Mouse (Mus musculus) neural tube, embryonic 14.5 days (tissue): ENCODE results near the gene Snrnp40. TPM values are rescaled to one million over a fixed set of nuclear protein-coding genes. Genes with fewer than 3 reads are reported as not detected.

Experiments
- ATAC-seq: fragments of 200-750 bp; cut with Nextera tagmentation; 2 replicates; pipeline ENCODE4 v1.8.0; 2017; ENCODE audit warnings: low read depth, mild to moderate bottlenecking, moderate TSS enrichment, moderate library complexity
- H3K27ac ChIP-seq: fragments of 300-500 bp; sonication (generic); 2 replicates; pipeline ENCODE4 v1.5.1; 2014; ENCODE audit warnings: low read depth, mild to moderate bottlenecking, control low read depth, low read length, moderate library complexity, mixed read lengths
- H3K27me3 ChIP-seq: fragments of 300-500 bp; sonication (generic); 2 replicates; pipeline ENCODE4 v1.6.1; 2014; ENCODE audit warnings: low read length; ENCODE audit not compliant: control insufficient read depth, insufficient read depth
- H3K36me3 ChIP-seq: fragments of 300-500 bp; sonication (generic); 2 replicates; pipeline ENCODE4 v1.6.1; 2014; ENCODE audit warnings: low read length, mixed read lengths; ENCODE audit not compliant: control insufficient read depth, insufficient read depth
- H3K4me1 ChIP-seq: fragments of 300-500 bp; sonication (generic); 2 replicates; pipeline ENCODE4 v1.6.1; 2014; ENCODE audit warnings: low read length; ENCODE audit not compliant: control insufficient read depth, insufficient read depth
- H3K4me2 ChIP-seq: fragments of 300-500 bp; sonication (generic); 2 replicates; pipeline ENCODE4 v1.6.1; 2014; ENCODE audit warnings: mild to moderate bottlenecking, low read depth, low read length, control low read depth
- H3K4me3 ChIP-seq: fragments of 300-500 bp; sonication (generic); 2 replicates; pipeline ENCODE4 v1.5.1; 2014; ENCODE audit warnings: low read depth, low read length, control low read depth, mixed read lengths
- H3K9ac ChIP-seq: fragments of 300-500 bp; sonication (generic); replicated peaks from 2 replicates; pipeline ENCODE4 v1.6.1; 2014; ENCODE audit warnings: low read depth, mild to moderate bottlenecking, control low read depth, low read length, mixed read lengths
- H3K9me3 ChIP-seq: fragments of 300-500 bp; sonication (generic); 2 replicates; pipeline ENCODE4 v1.6.1; 2016; ENCODE audit warnings: low read length; ENCODE audit not compliant: control insufficient read depth
- WGBS: fragments of 180-500 bp; shearing (Covaris S2); extraction: QIAGEN DNeasy Blood & Tissue Kit; methylation state at CpG from one replicate; pipeline ENCODE4 v1.1.7; 2014; 5-methylcytosine and 5-hydroxymethylcytosine counted together
- polyA plus RNA-seq: library from polyadenylated mRNA; unstranded; fragments of >200 nt; fragmentation: Nextera tagmentation; extraction: Ambion mirVana; gene quantifications from 2 replicates; pipeline ENCODE4 v1.2.1, GENCODE M21; 2014

Gene Snrnp40
- polyA plus RNA-seq, 1 experiment from 2014 or later, result 102 TPM

GRCm38 (mm10) chr4:130357946-130358345 lies 2.0 kb upstream of the Snrnp40 start:
- Histone ChIP-seq H3K4me1 (peaks cover 14% of the 10 kb centered on the region), H3K9me3 (no peaks in the 10 kb centered on the region), H3K4me2 (no peak overlapping the region), H3K4me3 (no peak overlapping the region), H3K27me3 (no peaks in the 10 kb centered on the region), H3K36me3 (peaks cover 4% of the 10 kb centered on the region; the same call in 1 of the 2 replicates), H3K27ac (no peak overlapping the region), H3K9ac (no peak overlapping the region)
- no peak for ATAC-seq

GRCm38 (mm10) chr4:130360238-130360590 lies 282 bp downstream of the Snrnp40 start:
- WGBS, result 1% methylated on average over 19 of the region's 19 CpGs
- H3K4me2 ChIP-seq, result peak overlapping the region; percentile 66
- H3K4me3 ChIP-seq, result peak overlapping the region; percentile 89
- H3K27me3 ChIP-seq, result no peaks in the 10 kb centered on the region
- H3K36me3 ChIP-seq, result peaks cover 20% of the 10 kb centered on the region
- no peaks in the 10 kb centered on the region for H3K9me3 ChIP-seq
- 0 out of 2 replicates have a peak, but pooled peaks have one; percentile 29 for ATAC-seq
- H3K27ac ChIP-seq, result peak overlapping the region; percentile 69; the same call in 1 of the 2 replicates
- peak overlapping the region; percentile 78 for H3K9ac ChIP-seq
- peaks cover 14% of the 10 kb centered on the region for H3K4me1 ChIP-seq

GRCm38 (mm10) chr4:130376675-130377074 lies 16.7 kb downstream of the Snrnp40 start:
- no peak overlapping the region for H3K4me2 ChIP-seq
- H3K36me3 ChIP-seq, result peaks cover 41% of the 10 kb centered on the region
- H3K9me3 ChIP-seq, result no peaks in the 10 kb centered on the region
- H3K27ac ChIP-seq, result no peak overlapping the region
- H3K27me3 ChIP-seq, result no peaks in the 10 kb centered on the region
- no peak for ATAC-seq
- H3K9ac ChIP-seq, result no peak overlapping the region
- WGBS, result 92% methylated on average over 4 of the region's 4 CpGs
- no peaks in the 10 kb centered on the region for H3K4me1 ChIP-seq
- H3K4me3 ChIP-seq, result no peak overlapping the region

- H3K4me1 ChIP-seq, result no peaks in the 10 kb centered on the region
- H3K9ac ChIP-seq, result no peak overlapping the region
- peaks cover 43% of the 10 kb centered on the region for H3K36me3 ChIP-seq
- no peaks in the 10 kb centered on the region for H3K27me3 ChIP-seq
- 85% methylated on average over 4 of the region's 4 CpGs for WGBS
- H3K4me3 ChIP-seq, result no peak overlapping the region
- H3K27ac ChIP-seq, result no peak overlapping the region
- ATAC-seq, result no peak
- no peak overlapping the region for H3K4me2 ChIP-seq
- H3K9me3 ChIP-seq, result no peaks in the 10 kb centered on the region
These were observed 17.6 kb downstream of the Snrnp40 start for GRCm38 (mm10) chr4:130377500-130377899.

- no peaks in the 10 kb centered on the region for H3K27me3 ChIP-seq
- no peak overlapping the region for H3K9ac ChIP-seq
- H3K4me2 ChIP-seq, result no peak overlapping the region
- no peaks in the 10 kb centered on the region for H3K4me1 ChIP-seq
- 96% methylated on average over 2 of the region's 2 CpGs for WGBS
- no peak for ATAC-seq
- no peak overlapping the region for H3K27ac ChIP-seq
- no peaks in the 10 kb centered on the region for H3K9me3 ChIP-seq
- peaks cover 47% of the 10 kb centered on the region for H3K36me3 ChIP-seq
- H3K4me3 ChIP-seq, result no peak overlapping the region
These were observed 19.2 kb downstream of the Snrnp40 start for GRCm38 (mm10) chr4:130379181-130379580.

- ATAC-seq, result no peak
These were observed 20.5 kb downstream of the Snrnp40 start for GRCm38 (mm10) chr4:130380418-130380817.

GRCm38 (mm10) chr4:130387256-130387655 lies 27.3 kb downstream of the Snrnp40 start:
- Histone ChIP-seq H3K27me3 (no peaks in the 10 kb centered on the region), H3K36me3 (peaks cover 33% of the 10 kb centered on the region), H3K4me1 (no peaks in the 10 kb centered on the region; the same call in 1 of the 2 replicates), H3K4me2 (no peak overlapping the region), H3K4me3 (no peak overlapping the region), H3K9me3 (no peaks in the 10 kb centered on the region), H3K9ac (no peak overlapping the region), H3K27ac (no peak overlapping the region)
- no peak for ATAC-seq
- 68% methylated on average over 3 of the region's 3 CpGs for WGBS

More at GRCm38 (mm10) chr4:130380418-130380817, 20.5 kb downstream of the Snrnp40 start:
- H3K9ac ChIP-seq, result no peak overlapping the region
- H3K36me3 ChIP-seq, result peaks cover 50% of the 10 kb centered on the region
- no peak overlapping the region for H3K4me3 ChIP-seq
- no peaks in the 10 kb centered on the region for H3K27me3 ChIP-seq
- H3K4me1 ChIP-seq, result no peaks in the 10 kb centered on the region
- WGBS, result 94% methylated on average over 2 of the region's 2 CpGs
- H3K4me2 ChIP-seq, result no peak overlapping the region
- H3K9me3 ChIP-seq, result no peaks in the 10 kb centered on the region
- no peak overlapping the region for H3K27ac ChIP-seq

GRCm38 (mm10) chr4:130389496-130389895 lies 29.6 kb downstream of the Snrnp40 start:
- 74% methylated on average over 6 of the region's 6 CpGs for WGBS
- Histone ChIP-seq H3K27me3 (no peaks in the 10 kb centered on the region), H3K4me2 (no peak overlapping the region), H3K27ac (no peak overlapping the region), H3K4me1 (peaks cover 3% of the 10 kb centered on the region; the same call in 1 of the 2 replicates), H3K36me3 (peaks cover 28% of the 10 kb centered on the region), H3K4me3 (no peak overlapping the region), H3K9me3 (no peaks in the 10 kb centered on the region), H3K9ac (no peak overlapping the region)
- ATAC-seq, result no peak

GRCm38 (mm10) chr4:130389927-130390326 lies 30.0 kb downstream of the Snrnp40 start:
- 87% methylated on average over 7 of the region's 7 CpGs for whole genome bisulfite sequencing
- Histone ChIP-seq H3K27ac (no peak overlapping the region), H3K9me3 (no peaks in the 10 kb centered on the region), H3K4me3 (no peak overlapping the region), H3K36me3 (peaks cover 24% of the 10 kb centered on the region), H3K27me3 (no peaks in the 10 kb centered on the region), H3K4me1 (peaks cover 3% of the 10 kb centered on the region; the same call in 1 of the 2 replicates), H3K4me2 (no peak overlapping the region), H3K9ac (no peak overlapping the region)
- no peak for ATAC-seq
